Mouse (Mus musculus) embryonic facial prominence, embryonic 12.5 days (tissue): Measurements from ENCODE around the gene Zbtb9. TPM values are rescaled to one million over a fixed set of nuclear protein-coding genes. Genes with fewer than 3 reads are reported as not detected.

Experiments used
- ATAC-seq: fragments of 200-750 bp; cut with Nextera tagmentation; 2 replicates; pipeline ENCODE4 v1.8.0; 2017; ENCODE audit not compliant: insufficient number of reproducible peaks, insufficient read depth, low FRiP score, low TSS enrichment
- H3K27ac ChIP-seq: fragments of 300-500 bp; sonication (generic); 2 replicates; pipeline ENCODE4 v1.5.1; 2016; ENCODE audit warnings: mild to moderate bottlenecking
- H3K27me3 ChIP-seq: fragments of 300-500 bp; sonication (generic); 2 replicates; pipeline ENCODE4 v1.6.1; 2016; ENCODE audit warnings: mild to moderate bottlenecking, moderate library complexity
- H3K36me3 ChIP-seq: fragments of 300-500 bp; sonication (generic); 2 replicates; pipeline ENCODE4 v1.6.1; 2016; ENCODE audit warnings: mild to moderate bottlenecking
- H3K4me1 ChIP-seq: fragments of 300-500 bp; sonication (generic); 2 replicates; pipeline ENCODE4 v1.6.1; 2016
- H3K4me2 ChIP-seq: fragments of 300-500 bp; sonication (generic); replicated peaks from 2 replicates; pipeline ENCODE4 v1.6.1; 2016; ENCODE audit warnings: mild to moderate bottlenecking, moderate library complexity
- H3K4me3 ChIP-seq: fragments of 300-500 bp; sonication (generic); 2 replicates; pipeline ENCODE4 v1.5.1; 2016; ENCODE audit warnings: mild to moderate bottlenecking
- H3K9ac ChIP-seq: fragments of 300-500 bp; sonication (generic); 2 replicates; pipeline ENCODE4 v1.6.1; 2016; ENCODE audit warnings: mild to moderate bottlenecking, moderate library complexity
- H3K9me3 ChIP-seq: fragments of 300-500 bp; sonication (generic); 2 replicates; pipeline ENCODE4 v1.6.1; 2016; ENCODE audit warnings: mild to moderate bottlenecking, moderate library complexity
- WGBS: fragments of 180-500 bp; shearing (Covaris S2); methylation state at CpG from one replicate; pipeline ENCODE4 v1.1.7; 2016; 5-methylcytosine and 5-hydroxymethylcytosine counted together
- microRNA-seq: library from miRNA; unstranded; fragments of <30 nt; microRNA quantifications from one replicate; pipeline ENCODE4, GENCODE M21; 2017
- polyA plus RNA-seq: library from polyadenylated mRNA; unstranded; fragments of >200 nt; fragmentation: Nextera tagmentation; extraction: Ambion mirVana; gene quantifications from 2 replicates; pipeline ENCODE4 v1.2.1, GENCODE M21; 2016

Zbtb9 gene
- polyA plus RNA-seq, 1 experiment from 2014 or later, result 17.1 TPM

DNA sequence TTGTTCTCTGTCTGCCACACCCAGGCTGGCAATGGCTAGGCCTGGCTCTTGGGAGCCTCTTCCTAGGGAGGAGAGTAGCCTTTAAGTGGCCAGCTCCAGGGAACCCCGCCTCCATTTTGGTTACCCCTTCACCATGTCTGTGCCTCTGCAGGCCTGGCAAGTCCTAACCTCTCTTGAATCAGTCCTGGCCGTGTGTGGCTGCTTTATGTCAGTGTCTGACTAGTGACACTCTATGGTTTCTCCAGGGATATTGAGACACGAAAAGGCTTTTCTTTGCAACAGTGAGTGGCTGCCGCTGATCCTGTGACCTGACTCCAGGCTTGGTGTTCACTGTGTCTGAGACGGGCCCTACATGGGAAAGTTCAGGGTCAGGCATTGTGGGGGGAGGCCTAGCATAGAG is 77.9 kb downstream of the Zbtb9 start:
- peaks cover 14% of the 10 kb centered on the region for H3K4me1 ChIP-seq
- no peak overlapping the region for H3K4me2 ChIP-seq
- H3K9ac ChIP-seq, result no peak overlapping the region
- no peaks in the 10 kb centered on the region for H3K9me3 ChIP-seq
- no peak for ATAC-seq
- 53% methylated on average over 5 of the region's 5 CpGs for WGBS
- H3K4me3 ChIP-seq, result no peak overlapping the region
- no peaks in the 10 kb centered on the region for H3K36me3 ChIP-seq
- peak overlapping the region; percentile 20; the same call in 1 of the 2 replicates for H3K27ac ChIP-seq
- no peaks in the 10 kb centered on the region for H3K27me3 ChIP-seq

DNA sequence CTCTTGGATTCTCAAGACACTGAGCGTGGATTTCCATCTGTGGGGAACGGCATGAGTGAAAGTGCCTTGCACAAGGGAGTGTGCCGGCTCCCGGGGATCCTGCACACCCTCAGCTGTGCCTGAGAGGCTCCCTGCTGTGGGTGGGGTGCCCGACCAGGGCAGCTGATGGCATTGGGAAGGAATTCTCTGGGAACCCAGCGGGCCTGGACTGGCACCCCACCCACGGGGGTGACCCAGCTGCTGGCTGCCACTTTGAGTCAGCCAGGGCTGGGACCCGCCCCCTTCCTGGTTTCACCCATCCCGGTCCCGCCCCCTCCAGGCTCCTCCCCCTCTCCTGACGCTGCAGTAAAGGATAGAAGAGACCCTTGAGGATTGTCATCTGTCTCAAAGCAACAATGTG is 78.5 kb downstream of the Zbtb9 start:
- H3K36me3 ChIP-seq, result no peaks in the 10 kb centered on the region
- H3K4me2 ChIP-seq, result peak overlapping the region; percentile 19
- H3K9ac ChIP-seq, result no peak overlapping the region
- H3K27me3 ChIP-seq, result no peaks in the 10 kb centered on the region
- peaks cover 14% of the 10 kb centered on the region for H3K4me1 ChIP-seq
- H3K9me3 ChIP-seq, result no peaks in the 10 kb centered on the region
- no peak for ATAC-seq
- 45% methylated on average over 10 of the region's 11 CpGs for WGBS
- no peak overlapping the region for H3K4me3 ChIP-seq
- 0 out of 2 replicates have a peak overlapping the region, but pooled peaks have one; percentile 20 for H3K27ac ChIP-seq

DNA sequence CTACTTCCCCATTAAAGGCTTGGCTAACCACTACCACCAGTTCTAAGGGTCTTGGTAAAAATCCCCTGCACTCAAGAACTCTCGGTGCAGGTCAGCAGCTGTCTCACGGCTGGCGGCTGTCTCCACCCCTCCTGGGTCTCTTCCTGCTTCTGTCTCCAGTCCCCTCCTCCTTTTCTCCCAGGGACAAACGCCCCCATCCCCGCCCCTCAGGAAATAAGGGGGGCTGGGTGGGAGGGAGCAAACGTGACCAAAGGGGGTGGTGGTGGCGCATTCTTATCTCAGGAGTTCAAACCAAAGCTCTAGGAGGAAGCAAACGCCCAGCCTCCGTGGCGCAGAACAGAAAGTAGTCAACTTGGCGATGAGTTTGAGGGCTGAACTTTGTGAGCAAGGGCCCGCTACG is 83.2 kb downstream of the Zbtb9 start:
- no peaks in the 10 kb centered on the region for H3K9me3 ChIP-seq
- peaks cover 28% of the 10 kb centered on the region for H3K4me1 ChIP-seq
- peak overlapping the region; percentile 56 for H3K4me3 ChIP-seq
- under 1% methylated on average over 13 of the region's 13 CpGs for WGBS
- peaks cover 28% of the 10 kb centered on the region for H3K27me3 ChIP-seq
- peak overlapping the region; percentile 25 for H3K27ac ChIP-seq
- H3K4me2 ChIP-seq, result peak overlapping the region; percentile 70
- 0 out of 2 replicates have a peak overlapping the region, but pooled peaks have one; percentile 2 for H3K9ac ChIP-seq
- ATAC-seq, result 0 out of 2 replicates have a peak, but pooled peaks have one; percentile 17
- no peaks in the 10 kb centered on the region for H3K36me3 ChIP-seq

DNA sequence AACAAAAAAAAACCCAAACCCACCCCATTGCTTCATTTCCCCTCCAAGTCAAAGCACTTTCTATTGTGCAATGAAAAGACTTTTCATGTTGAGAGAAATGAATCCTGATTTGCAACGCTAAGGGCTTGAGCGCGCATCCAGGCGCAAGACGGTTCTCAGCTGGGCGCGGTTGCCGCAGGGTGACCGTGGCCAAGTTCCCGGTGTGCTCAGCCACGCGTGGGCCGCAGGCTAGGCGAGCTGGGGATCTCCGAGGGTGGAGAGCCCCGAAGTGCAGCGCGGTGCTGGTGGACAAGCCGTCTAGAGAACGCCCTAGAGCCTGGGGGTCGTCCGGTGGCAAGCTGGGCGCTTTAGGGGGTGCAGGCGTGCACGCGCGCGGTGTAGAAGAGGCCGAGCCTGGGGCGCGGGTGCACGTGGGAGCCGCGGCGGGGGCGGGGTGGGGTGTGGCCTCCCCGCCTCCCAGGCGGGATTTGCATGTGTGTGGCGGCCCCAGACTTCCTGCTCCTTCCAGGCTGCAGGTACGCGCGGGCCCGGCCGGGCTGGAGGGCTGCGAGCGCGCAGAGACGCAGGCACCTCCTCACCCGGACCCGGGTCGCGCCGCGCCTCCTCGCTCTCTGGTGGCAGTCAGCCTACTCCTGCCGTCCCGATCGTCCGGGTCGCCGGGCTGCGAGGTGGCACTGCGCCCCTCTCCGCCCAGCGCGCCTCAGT is 84.0 kb downstream of the Zbtb9 start, which contains the start of gene Itpr3:
Gene Itpr3, plus strand, starts transcription at position 493 of the 705 bp plus-strand sequence.
- peaks cover 28% of the 10 kb centered on the region for H3K27me3 ChIP-seq
- peak; percentile 62 for ATAC-seq
- H3K36me3 ChIP-seq, result no peaks in the 10 kb centered on the region
- no peaks in the 10 kb centered on the region for H3K9me3 ChIP-seq
- H3K4me3 ChIP-seq, result peak within 1 kb of the TSS; percentile 56
- H3K27ac ChIP-seq, result peak within 1 kb of the TSS; percentile 71
- WGBS, result under 1% methylated on average over 66 of the region's 66 CpGs
- peaks cover 20% of the 10 kb centered on the region for H3K4me1 ChIP-seq
- H3K9ac ChIP-seq, result peak within 1 kb of the TSS; percentile 62
- H3K4me2 ChIP-seq, result peak within 1 kb of the TSS; percentile 70

DNA sequence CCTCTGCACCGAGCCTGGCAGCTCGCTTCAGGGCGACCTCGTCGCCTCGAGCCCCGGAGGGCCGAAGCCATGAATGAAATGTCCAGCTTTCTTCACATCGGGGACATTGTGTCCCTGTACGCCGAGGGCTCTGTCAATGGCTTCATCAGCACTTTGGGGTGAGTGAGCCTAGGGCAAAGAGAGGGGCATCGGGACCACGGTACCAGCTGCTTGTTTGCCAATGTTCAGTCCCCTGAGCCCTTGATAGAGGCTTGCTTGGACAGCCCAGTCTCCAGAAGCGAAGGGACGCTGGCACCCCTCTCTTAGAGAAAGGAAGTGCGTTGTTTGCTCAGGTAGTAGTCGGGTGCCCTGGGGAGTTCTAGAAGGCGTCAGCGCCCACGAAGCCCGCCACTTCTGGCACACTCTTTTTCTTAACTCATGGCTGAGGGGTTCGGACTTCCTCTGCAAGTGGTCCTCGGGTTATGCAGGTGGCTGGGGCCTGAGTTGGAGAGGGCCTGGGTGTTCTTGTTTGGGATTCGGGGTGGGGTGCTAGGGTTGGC is 84.6 kb downstream of the Zbtb9 start:
- Histone ChIP-seq H3K9me3 (no peaks in the 10 kb centered on the region), H3K27me3 (peaks cover 28% of the 10 kb centered on the region), H3K9ac (peak overlapping the region; percentile 62), H3K4me3 (peak overlapping the region; percentile 56), H3K4me2 (peak overlapping the region; percentile 70), H3K27ac (peak overlapping the region; percentile 38; the same call in 1 of the 2 replicates), H3K4me1 (peaks cover 19% of the 10 kb centered on the region), H3K36me3 (no peaks in the 10 kb centered on the region)
- ATAC-seq, result no peak
- WGBS, result 1% methylated on average over 24 of the region's 24 CpGs

Small RNA genes lying within 50 kb of the gene (microRNA-seq; reads per million reads assigned to microRNA genes)
- gene Mir3083, result not detected
- not detected for gene Mir6968

Other genes with a start within 250 kb of the Zbtb9 start
- gene Bnip1, start 192.1 kb upstream of the Zbtb9 start, polyA plus RNA-seq, result 53.6 and 58.6 TPM in 2 replicates
- gene Nkx2-5, start 128.2 kb upstream of the Zbtb9 start, polyA plus RNA-seq, result 2.6 and 3.1 TPM in 2 replicates
- gene Kifc5b, start 56.1 kb upstream of the Zbtb9 start, polyA plus RNA-seq, result 7.9 and 9.7 TPM in 2 replicates
- 13.9 and 17.1 TPM in 2 replicates for gene Phf1, start 40.1 kb upstream of the Zbtb9 start, polyA plus RNA-seq
- 172 and 174 TPM in 2 replicates for gene Cuta, start 33.6 kb upstream of the Zbtb9 start, polyA plus RNA-seq
- gene Syngap1, start 31.9 kb upstream of the Zbtb9 start, polyA plus RNA-seq, result 2.5 and 4.0 TPM in 2 replicates
- 4.5 and 4.9 TPM in 2 replicates for gene Bak1, start 55.8 kb downstream of the Zbtb9 start, polyA plus RNA-seq
- gene Itpr3, start 84.1 kb downstream of the Zbtb9 start, polyA plus RNA-seq, result 3.2 and 3.4 TPM in 2 replicates
- gene Uqcc2, start 160.7 kb downstream of the Zbtb9 start, polyA plus RNA-seq, result 340 and 372 TPM in 2 replicates
- gene Ip6k3, start 194.6 kb downstream of the Zbtb9 start, polyA plus RNA-seq, result 0.13 and 0.35 TPM in 2 replicates
- gene Lemd2, start 231.3 kb downstream of the Zbtb9 start, polyA plus RNA-seq, result 30.9 and 35.4 TPM in 2 replicates